Mouse (Mus musculus): Measurements from ENCODE around the gene H1foo. TPM values are rescaled to one million over a fixed set of nuclear protein-coding genes. Genes with fewer than 3 reads are reported as not detected.
A peak's percentile ranks its signal among the peaks of the same experiment; 100 is the strongest.

The H1foo gene
- polyA plus RNA-seq, 1 experiment = not detected

DNA sequence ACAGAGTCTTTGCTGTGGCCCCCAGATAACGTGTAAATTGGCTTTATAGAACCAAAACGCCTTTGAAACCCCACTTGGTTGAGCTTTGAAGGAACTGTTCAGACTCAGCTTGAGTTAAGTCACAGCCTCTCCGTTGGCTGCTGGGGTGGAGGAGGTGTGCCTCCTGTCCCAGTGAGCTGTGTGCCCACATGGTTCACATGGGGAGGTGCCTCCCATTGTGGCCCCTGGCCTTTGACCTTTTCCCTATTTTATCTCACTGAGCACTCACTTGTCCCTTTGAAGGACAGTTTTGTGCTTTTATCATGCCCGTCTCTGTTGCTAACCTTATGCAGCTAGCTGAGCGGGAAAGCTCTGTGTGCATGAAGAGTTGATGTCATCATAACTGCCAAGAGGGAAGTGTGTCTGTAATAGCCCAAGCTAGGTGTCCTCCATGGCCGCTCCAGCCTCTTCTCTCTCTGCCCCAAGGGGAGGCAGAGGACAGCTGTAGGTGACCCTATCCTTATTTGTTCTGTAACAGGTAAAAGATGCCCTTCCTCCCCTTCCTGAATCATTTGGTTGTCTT is 36.2 kb upstream of the H1foo start:
- TF ChIP-seq CTCF (IDR thresholded peaks at IDR 0.05; ENCODE audit: extremely low read depth, insufficient read depth, low read length) = no peak
- no peak for TF ChIP-seq POLR2A (IDR thresholded peaks at IDR 0.05; ENCODE audit: extremely low read depth, insufficient read depth, low read length)
- H3K4me3 ChIP-seq (ENCODE audit: insufficient read depth, low read length) = no peak overlapping the region
- H3K27ac ChIP-seq (ENCODE audit: insufficient read depth, low read length) = no peak overlapping the region
- H3K4me1 ChIP-seq (ENCODE audit: control insufficient read depth, insufficient read depth, low read length) = peaks cover 6% of the 10 kb centered on the region; the same call in 1 of the 2 replicates

DNA sequence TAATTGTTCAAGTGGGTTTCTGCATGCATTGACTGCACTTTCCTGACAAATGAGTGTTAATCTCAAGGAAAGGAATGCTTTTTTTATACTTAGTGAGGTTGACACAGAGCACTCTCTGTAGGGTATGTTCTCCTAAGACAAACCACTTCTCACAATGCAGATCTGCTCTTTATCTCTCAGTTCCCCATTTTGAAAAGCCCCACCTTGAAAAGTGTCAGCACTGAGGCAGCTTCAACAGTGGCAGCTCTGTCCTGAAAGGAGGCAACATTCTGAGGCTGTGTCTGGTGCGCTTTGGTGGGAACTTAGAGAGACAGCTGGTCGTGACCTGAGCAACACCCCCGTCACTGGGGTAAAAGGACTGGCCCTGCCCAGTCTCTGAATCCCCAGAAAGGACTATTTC is 35.7 kb upstream of the H1foo start:
- Histone ChIP-seq H3K4me3 (ENCODE audit: insufficient read depth, low read length) (no peak overlapping the region), H3K27ac (ENCODE audit: insufficient read depth, low read length) (no peak overlapping the region), H3K4me1 (ENCODE audit: control insufficient read depth, insufficient read depth, low read length) (peaks cover 9% of the 10 kb centered on the region; the same call in 1 of the 2 replicates)
- TF ChIP-seq CTCF (IDR thresholded peaks at IDR 0.05; ENCODE audit: extremely low read depth, insufficient read depth, low read length) (no peak), POLR2A (IDR thresholded peaks at IDR 0.05; ENCODE audit: extremely low read depth, insufficient read depth, low read length) (no peak)

GRCm38 (mm10) chr6:115909940-115910339 is 34.8 kb upstream of the H1foo start:
- no peak overlapping the region for H3K27ac ChIP-seq (ENCODE audit: insufficient read depth, low read length)
- peaks cover 13% of the 10 kb centered on the region for H3K4me1 ChIP-seq (ENCODE audit: control insufficient read depth, insufficient read depth, low read length)
- TF ChIP-seq POLR2A (IDR thresholded peaks at IDR 0.05; ENCODE audit: extremely low read depth, insufficient read depth, low read length) (no peak), CTCF (IDR thresholded peaks at IDR 0.05; ENCODE audit: extremely low read depth, insufficient read depth, low read length) (no peak)
- H3K4me3 ChIP-seq (ENCODE audit: insufficient read depth, low read length) = no peak overlapping the region

DNA sequence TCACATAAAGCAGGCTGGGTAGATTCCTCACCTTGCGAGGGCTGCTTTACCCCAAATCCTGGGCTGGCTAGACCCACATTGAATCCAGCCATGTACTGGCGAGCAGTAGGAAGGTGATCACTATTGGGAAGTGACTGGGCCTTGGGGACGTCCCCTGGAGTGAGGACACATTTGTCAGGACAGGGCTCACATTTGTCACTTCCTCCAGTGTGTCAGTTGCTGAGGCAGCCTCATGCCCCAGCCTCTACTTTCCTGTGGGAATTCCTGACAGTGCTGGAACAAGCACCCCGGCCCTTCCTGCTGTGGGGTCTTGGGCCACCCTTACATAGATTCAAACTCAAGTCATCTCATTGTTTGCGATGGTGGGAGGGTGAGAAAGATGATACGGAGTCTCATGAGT is 33.0 kb upstream of the H1foo start:
- Histone ChIP-seq H3K27ac (ENCODE audit: insufficient read depth, low read length) (no peak overlapping the region), H3K4me3 (ENCODE audit: insufficient read depth, low read length) (no peak overlapping the region), H3K4me1 (ENCODE audit: control insufficient read depth, insufficient read depth, low read length) (peaks cover 20% of the 10 kb centered on the region)
- no peak for TF ChIP-seq CTCF (IDR thresholded peaks at IDR 0.05; ENCODE audit: extremely low read depth, insufficient read depth, low read length)
- TF ChIP-seq POLR2A (IDR thresholded peaks at IDR 0.05; ENCODE audit: extremely low read depth, insufficient read depth, low read length) = no peak

DNA sequence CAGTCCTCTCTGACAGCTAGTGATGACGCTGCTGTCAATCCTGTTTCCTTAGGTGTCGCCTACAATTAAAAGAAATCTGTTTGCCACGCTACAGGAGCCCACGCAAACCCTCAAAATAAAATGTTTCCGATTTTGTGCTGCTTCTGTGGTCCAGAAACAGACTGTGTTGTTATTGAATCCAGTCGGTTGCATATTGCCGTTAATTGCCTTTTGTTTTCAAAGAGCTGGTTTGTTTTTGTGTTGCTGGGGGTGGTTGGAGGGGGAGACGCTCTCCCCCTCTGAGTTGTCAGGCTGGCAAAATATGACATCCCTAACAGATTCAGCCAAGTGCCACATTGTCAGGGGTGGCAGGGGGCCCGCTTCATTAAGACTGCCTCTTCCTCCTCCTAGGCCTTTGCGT is 31.3 kb upstream of the H1foo start:
- no peak overlapping the region for H3K4me3 ChIP-seq (ENCODE audit: insufficient read depth, low read length)
- H3K4me1 ChIP-seq (ENCODE audit: control insufficient read depth, insufficient read depth, low read length) = peaks cover 20% of the 10 kb centered on the region
- peak overlapping the region; percentile 89 for H3K27ac ChIP-seq (ENCODE audit: insufficient read depth, low read length)
- TF ChIP-seq CTCF (IDR thresholded peaks at IDR 0.05; ENCODE audit: extremely low read depth, insufficient read depth, low read length) (no peak), POLR2A (IDR thresholded peaks at IDR 0.05; ENCODE audit: extremely low read depth, insufficient read depth, low read length) (no peak)

GRCm38 (mm10) chr6:115914511-115915202 is 30.1 kb upstream of the H1foo start:
- Histone ChIP-seq H3K27ac (ENCODE audit: insufficient read depth, low read length) (peak overlapping the region; percentile 89), H3K4me1 (ENCODE audit: control insufficient read depth, insufficient read depth, low read length) (peaks cover 20% of the 10 kb centered on the region), H3K4me3 (ENCODE audit: insufficient read depth, low read length) (no peak overlapping the region)
- no peak for TF ChIP-seq CTCF (IDR thresholded peaks at IDR 0.05; ENCODE audit: extremely low read depth, insufficient read depth, low read length)
- TF ChIP-seq POLR2A (IDR thresholded peaks at IDR 0.05; ENCODE audit: extremely low read depth, insufficient read depth, low read length) = no peak

GRCm38 (mm10) chr6:115915601-115916445 is 28.9 kb upstream of the H1foo start:
- Histone ChIP-seq H3K4me1 (ENCODE audit: control insufficient read depth, insufficient read depth, low read length) (peaks cover 20% of the 10 kb centered on the region), H3K27ac (ENCODE audit: insufficient read depth, low read length) (peak overlapping the region; percentile 89), H3K4me3 (ENCODE audit: insufficient read depth, low read length) (no peak overlapping the region)

GRCm38 (mm10) chr6:115916611-115917010 is 28.1 kb upstream of the H1foo start:
- Histone ChIP-seq H3K27ac (ENCODE audit: insufficient read depth, low read length) (0 out of 2 replicates have a peak overlapping the region, but pooled peaks have one; percentile 4), H3K4me1 (ENCODE audit: control insufficient read depth, insufficient read depth, low read length) (peaks cover 19% of the 10 kb centered on the region), H3K4me3 (ENCODE audit: insufficient read depth, low read length) (no peak overlapping the region)
- no peak for TF ChIP-seq CTCF (IDR thresholded peaks at IDR 0.05; ENCODE audit: extremely low read depth, insufficient read depth, low read length)
- no peak for TF ChIP-seq POLR2A (IDR thresholded peaks at IDR 0.05; ENCODE audit: extremely low read depth, insufficient read depth, low read length)

More at GRCm38 (mm10) chr6:115915601-115916445, 28.9 kb upstream of the H1foo start:
- TF ChIP-seq POLR2A (IDR thresholded peaks at IDR 0.05; ENCODE audit: extremely low read depth, insufficient read depth, low read length) = no peak; the same call in 1 of the 2 replicates
- TF ChIP-seq CTCF (IDR thresholded peaks at IDR 0.05; ENCODE audit: extremely low read depth, insufficient read depth, low read length) = no peak

DNA sequence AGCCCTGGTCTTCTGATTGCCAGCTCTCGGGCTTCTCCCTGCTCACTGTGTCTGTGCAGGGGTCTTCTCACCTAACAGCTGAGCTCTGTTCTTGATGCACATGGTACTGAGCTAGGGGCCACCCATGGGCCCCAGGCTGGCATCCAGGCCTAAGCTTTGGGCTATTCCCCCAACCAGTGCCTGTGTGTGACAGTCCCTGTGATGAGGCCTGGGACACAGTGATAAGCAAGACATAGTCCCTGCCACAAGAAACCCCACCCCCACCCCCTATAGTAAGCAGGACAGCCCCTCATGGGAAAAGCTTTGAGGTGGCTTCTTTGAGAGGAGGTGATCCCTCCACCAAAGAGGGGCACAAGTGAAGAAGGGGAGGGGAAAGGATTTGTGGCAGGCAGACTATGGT is 26.1 kb upstream of the H1foo start:
- TF ChIP-seq POLR2A (IDR thresholded peaks at IDR 0.05; ENCODE audit: extremely low read depth, insufficient read depth, low read length) = no peak
- no peak for TF ChIP-seq CTCF (IDR thresholded peaks at IDR 0.05; ENCODE audit: extremely low read depth, insufficient read depth, low read length)
- Histone ChIP-seq H3K27ac (ENCODE audit: insufficient read depth, low read length) (no peak overlapping the region), H3K4me3 (ENCODE audit: insufficient read depth, low read length) (no peak overlapping the region), H3K4me1 (ENCODE audit: control insufficient read depth, insufficient read depth, low read length) (peaks cover 15% of the 10 kb centered on the region)
